Mouse (Mus musculus) ovary, postnatal 10 days (tissue): Measurements from ENCODE around the gene Qrich2.
"Not testable (repeated sequence)": the region's sequence is repeated elsewhere in the genome, so short reads cannot be mapped to it uniquely, and the experiment has no call there.

Source experiments
- DNase-seq: peaks from one replicate; pipeline ENCODE4 v3.0.0; 2022; ENCODE audit warnings: low spot score

Qrich2 gene

GRCm38 (mm10) chr11:116489771-116490231 lies 23.8 kb upstream of the Qrich2 start:
- no peak for DNase-seq

GRCm38 (mm10) chr11:116488693-116489375 lies 22.8 kb upstream of the Qrich2 start:
- DNase-seq = no peak

DNA sequence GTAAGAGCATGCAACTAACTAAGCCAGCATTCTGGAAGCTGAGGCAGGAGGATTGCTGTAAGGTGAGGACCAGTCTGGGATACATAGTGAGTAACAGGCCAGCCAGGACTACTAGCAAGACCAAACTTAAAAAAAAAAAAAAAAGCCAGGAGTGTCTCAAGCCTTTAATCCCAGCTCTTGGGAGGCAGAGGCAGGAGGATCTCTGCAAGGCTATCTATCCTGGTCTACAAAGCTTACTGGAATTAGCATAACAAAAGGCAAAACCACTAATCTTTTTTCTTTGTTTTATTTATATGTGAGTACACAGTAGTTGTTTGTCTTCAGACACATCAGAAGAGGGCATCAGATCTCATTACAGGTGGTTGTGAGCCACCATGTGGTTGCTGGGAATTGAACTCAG lies 22.2 kb upstream of the Qrich2 start:
- no peak for DNase-seq

DNA sequence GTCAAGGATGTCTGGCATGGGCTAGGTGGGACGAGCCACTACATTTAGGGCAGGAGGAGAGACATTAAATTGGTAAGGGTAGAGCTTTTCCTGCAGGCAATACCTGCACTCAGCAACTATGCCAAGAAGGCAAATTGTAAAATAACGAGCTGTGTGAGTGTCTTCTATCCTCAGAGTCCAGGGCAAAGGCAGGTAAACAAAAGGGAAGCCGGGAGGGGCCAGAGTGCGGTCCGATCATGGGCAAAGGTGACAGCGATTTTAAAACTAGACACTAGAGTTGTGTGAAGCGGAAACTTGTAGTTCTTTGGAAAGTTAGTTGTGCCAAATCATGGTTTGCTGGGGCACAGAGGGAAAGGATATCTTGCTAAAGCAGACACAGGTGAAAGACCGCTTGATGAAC lies 18.2 kb upstream of the Qrich2 start:
- DNase-seq = no peak

GRCm38 (mm10) chr11:116481776-116482175 lies 15.7 kb upstream of the Qrich2 start:
- no peak for DNase-seq

DNA sequence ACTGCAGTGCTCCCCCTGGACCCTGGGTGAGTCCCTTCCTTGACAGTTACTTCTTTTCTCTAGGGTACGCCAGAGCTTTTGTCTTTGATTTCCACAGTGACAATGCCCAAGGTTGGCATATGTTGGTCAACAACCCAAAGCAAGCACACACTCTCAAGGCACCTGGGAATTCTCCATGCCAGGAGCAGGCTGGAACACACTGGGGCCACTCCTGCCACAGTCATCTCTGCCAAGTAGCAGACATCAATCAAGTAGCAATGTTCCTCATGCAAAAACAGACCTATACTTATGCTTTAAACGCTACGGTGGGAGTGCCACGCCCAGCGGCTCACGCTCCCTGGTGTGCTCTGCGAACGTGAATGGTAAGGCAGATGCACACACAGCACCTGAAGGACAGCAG lies 14.9 kb upstream of the Qrich2 start:
- no peak for DNase-seq

DNA sequence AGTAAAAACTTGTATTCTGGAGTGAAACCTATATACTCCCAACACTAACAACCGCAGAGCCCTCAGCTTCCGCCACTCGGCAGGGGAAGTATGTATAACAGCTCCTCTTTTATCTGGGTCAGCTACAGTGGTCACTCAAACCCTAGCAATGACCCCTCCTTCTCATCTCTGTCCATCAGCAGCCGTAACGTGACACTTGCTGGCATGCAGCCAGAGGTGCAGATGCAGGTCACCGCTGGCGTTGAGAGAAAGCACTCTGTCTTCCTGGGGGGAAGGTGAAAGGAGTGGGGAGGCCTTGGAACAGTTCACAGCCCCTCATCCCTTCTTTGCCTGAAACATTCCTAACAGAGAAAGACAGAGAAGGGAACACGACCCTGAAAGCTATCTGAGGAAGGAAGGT lies 13.8 kb upstream of the Qrich2 start:
- DNase-seq = no peak

- no peak for DNase-seq
Measured at GRCm38 (mm10) chr11:116478978-116479377, 12.9 kb upstream of the Qrich2 start.

DNA sequence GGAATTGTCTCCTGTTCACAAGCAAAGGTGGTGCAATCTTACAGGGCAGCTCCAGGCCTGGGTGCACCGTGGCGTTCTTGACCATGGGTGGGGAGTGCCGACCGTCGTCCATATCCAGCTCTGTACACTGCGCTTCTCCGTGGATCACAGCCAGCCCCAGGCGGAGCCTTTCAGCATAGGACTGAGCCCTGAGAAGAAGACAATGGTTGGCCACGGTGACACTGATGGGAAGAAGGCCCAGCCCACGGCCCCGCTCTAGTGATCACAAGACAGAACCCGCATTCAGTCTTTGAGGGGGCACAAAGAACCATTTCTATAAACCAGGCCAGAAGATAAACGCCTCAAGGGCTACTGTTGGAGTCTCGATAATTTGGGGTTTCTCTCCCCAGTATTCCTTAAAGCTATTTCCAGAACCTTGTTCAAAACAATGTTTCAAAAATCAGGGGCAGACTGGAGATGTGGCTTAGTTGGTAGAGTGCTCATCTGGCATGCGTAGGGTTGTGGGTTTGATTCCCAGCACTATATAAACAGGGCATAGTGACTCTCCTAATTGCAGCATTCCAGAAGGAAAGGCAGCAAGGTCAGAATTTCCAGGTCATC lies 11.2 kb upstream of the Qrich2 start:
- DNase-seq = no peak

GRCm38 (mm10) chr11:116476696-116477095 lies 10.7 kb upstream of the Qrich2 start:
- DNase-seq = no peak

DNA sequence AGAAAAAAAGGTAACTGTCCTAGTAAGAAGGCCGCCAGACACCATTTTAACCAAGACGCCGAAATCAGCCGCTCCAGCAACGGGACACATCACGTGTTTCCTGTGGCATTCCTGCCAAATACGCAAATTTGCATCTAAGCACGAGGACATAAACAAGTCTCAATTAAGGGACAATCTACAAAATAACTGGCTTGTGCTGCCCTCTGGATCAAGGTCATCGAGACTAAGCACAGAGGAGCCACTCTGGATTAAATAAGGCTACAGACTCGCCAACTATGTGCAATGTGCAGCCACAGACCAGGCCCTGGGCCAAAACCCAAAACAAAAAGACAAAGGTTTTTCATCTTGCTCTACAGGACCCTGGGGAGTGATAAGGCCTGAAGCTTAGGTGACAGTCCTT lies 10.0 kb upstream of the Qrich2 start:
- DNase-seq = no peak

GRCm38 (mm10) chr11:116472275-116472674 lies 6.2 kb upstream of the Qrich2 start:
- no peak for DNase-seq

DNA sequence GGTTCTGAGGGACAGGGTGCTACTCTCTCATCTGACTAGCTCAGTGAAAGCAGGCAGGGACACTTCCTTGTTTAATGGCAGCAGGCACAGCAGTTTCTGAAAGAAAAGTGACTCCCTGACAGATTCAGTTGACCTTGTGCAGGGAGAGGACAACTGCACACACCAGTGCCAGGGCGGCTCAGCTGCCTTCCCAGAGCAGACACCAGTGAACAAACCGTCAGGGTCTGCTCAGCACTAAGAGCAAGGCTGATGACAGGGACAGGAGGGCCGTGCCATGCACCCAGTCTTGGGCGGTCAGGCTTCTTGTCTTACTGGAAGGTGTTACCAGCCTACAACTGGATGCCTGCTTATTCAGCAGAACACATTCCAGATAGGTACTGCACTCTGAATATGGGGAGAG lies 4.9 kb upstream of the Qrich2 start:
- DNase-seq = no peak

DNA sequence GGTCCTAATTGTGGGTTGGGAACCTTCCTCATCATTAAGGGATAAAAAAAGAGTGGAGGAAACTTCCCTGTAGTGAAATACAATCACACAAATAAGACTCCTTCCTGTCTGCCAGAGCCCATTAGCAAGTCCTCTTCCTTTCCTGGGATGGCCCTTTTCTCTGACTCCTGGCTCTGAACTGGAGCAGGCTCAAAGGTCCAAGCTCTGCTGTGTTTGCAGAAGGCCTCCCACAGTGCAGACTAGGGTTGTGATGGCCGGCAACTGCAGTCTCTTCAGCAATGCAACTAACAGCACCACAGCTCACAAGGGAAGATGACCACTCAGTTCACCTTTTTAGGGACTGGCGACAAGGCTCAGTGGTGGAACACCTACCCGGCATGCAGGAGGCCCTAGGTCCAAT lies 4.2 kb upstream of the Qrich2 start:
- DNase-seq = no peak

DNA sequence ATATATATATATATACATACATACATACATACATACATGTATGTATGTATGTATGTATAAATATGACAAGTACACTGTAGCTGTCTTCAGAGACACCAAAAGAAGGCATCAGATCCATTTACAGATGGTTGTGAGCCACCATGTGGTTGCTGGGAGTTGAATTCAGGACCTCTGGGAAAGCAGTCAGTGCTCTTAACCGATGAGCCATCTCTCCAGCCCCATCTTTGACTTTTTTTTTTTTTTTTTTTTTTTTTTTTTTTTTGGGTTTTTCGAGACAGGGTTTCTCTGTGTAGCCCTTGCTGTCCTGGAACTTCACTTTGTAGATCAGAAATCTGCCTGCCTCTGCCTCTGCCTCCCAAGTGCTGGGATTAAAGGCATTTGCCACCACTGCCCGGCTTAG lies 2.3 kb upstream of the Qrich2 start:
- not testable (repeated sequence) for DNase-seq

DNA sequence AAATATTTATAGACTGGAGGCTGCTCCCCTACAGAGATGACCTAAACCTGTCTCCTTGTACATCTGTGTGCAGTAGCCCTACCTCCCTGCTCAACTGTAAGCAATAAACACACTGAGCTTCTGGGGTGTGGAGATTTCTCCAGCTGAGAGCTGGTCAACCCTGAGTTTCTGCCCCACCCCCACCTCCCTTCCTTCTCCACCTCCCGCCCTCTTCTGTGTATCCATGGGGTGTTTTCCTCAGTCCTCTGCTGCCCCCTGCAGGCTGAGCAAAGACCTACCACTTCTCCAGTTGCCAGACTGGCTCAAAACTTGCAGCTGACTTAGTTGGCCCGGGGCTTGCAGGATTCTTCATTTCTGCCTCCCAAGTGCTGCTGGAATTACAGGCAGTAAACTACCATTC lies 2.2 kb downstream of the Qrich2 start:
- peak; percentile 63 for DNase-seq

DNA sequence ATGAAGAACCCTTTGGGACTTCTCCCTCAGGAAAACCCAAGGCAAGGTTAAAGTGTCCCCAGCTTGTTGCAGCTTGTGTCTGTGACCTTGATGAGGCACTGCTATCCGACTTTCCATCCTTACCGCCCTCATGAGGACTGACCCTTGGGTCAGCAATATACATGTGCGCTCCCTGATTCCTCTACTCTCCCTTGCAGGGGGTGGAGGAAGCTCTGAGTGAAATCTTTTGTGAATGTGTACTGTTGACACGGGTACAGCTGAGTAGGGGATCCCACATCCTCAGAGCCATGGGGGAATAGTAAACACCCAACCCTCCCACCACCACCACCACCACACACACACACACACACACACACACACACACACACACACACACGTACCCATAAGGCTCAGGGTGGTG lies 2.7 kb downstream of the Qrich2 start:
- no peak for DNase-seq

- DNase-seq = no peak
Measured at GRCm38 (mm10) chr11:116459786-116460185, 6.3 kb downstream of the Qrich2 start.

DNA sequence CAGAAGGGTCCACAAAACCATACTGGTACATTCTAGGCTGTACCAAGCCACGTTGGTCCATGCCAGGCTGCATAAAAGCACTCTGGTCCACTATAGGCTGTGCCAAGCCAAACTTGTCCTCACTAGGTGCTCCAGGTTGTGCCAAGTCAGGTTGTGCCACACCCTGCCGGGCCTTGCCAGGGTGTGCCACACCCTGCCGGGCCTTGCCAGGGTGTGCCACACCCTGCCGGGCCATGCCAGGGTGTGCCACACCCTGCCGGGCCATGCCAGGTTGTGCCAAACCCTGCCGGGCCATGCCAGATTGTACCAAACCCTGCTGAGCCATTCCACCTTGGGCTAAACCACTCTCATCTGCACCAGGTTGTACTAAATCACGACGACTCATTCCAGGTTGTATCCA lies 9.8 kb downstream of the Qrich2 start:
- DNase-seq = no peak

DNA sequence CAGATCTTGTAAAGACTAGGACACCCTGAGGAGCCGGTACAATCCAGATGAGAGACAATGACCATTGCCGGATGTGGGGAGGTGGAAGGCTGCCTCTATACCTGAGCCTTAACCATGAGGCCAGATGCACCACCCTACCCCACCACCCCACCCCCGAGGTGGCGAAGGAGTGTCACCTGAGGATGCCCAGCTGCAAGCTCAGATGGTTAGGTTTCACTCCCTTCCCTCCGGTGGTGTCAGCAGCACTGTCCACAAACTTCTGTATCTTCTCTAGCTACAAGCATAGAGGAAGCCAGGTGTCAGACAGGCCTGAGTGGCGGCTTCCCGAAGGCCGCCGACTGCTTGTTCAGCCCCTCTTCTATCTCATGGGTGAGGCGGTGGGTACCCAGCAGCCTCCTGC lies 12.2 kb downstream of the Qrich2 start:
- DNase-seq = no peak

GRCm38 (mm10) chr11:116449341-116449740 lies 16.7 kb downstream of the Qrich2 start:
- no peak for DNase-seq

- no peak for DNase-seq
Measured at GRCm38 (mm10) chr11:116447822-116448221, 18.2 kb downstream of the Qrich2 start.

DNA sequence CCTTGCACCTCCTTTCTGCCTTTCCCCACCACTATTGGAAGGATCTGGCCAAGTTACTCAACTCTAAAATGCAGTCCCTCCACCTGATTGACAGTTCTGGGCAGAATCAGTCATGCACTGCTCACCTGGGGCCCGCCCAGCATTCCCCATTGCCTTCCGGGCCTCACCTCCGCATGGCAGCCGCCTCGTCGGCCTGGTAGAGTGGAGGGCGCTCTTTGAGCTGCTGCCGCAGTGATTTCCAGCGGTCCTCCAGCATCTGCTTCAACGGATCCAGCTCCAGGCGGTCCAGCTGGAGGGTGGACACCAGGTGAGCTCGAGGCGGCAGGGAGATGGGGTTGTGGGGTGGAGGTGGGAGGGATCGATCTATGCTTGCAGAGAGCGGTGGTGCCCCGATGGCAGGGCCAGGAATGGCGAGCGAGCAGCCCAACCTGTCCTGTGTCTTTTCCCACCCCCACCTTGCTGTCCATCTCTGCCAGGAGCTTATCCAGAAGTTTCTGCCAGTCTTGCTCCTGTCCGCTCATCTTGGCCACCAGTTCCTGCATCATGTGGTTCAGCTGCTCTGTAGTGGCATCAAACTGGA lies 19.6 kb downstream of the Qrich2 start:
- DNase-seq = no peak
